Mouse (Mus musculus) large intestine, adult 2 months (tissue): ENCODE measurements at regions not wholly inside any gene's neighbourhood (a gene's known extent, or its start where the extent isn't known, plus 50 kb on each side); places are given as distances from the start of the nearest gene placed in this dataset.

Experiments used
- DNase-seq: peaks from one replicate; pipeline ENCODE4 v3.0.0-alpha.2; 2012; ENCODE audit warnings: low read depth, low spot score
- WGBS: fragments of 180-500 bp; shearing (Covaris S2); methylation state at CpG from one replicate; pipeline ENCODE4 v1.1.7; 2018; 5-methylcytosine and 5-hydroxymethylcytosine counted together

- 26% methylated on average over 1 of the region's 1 CpGs for WGBS
- no peak for DNase-seq
Measured at GRCm38 (mm10) chr1:35415646-35416045, 565.9 kb downstream of the Plekhb2 start.

- 63% methylated on average over 8 of the region's 8 CpGs for WGBS
- DNase-seq = no peak
Measured at GRCm38 (mm10) chr1:35428126-35428840, 578.5 kb downstream of the Plekhb2 start.

- 73% methylated on average over 1 of the region's 1 CpGs for WGBS
- DNase-seq = no peak
Measured at GRCm38 (mm10) chr1:35429471-35429870, 579.7 kb downstream of the Plekhb2 start.

- DNase-seq = no peak
- 80% methylated on average over 3 of the region's 3 CpGs for WGBS
Measured at GRCm38 (mm10) chr1:35435721-35436120, 585.9 kb downstream of the Plekhb2 start.

GRCm38 (mm10) chr1:35447345-35447744, 597.6 kb downstream of the Plekhb2 start:
- DNase-seq = no peak

- DNase-seq = no peak
- WGBS = 30% methylated on average over 19 of the region's 19 CpGs
Measured at GRCm38 (mm10) chr1:35452441-35453107, 602.8 kb downstream of the Plekhb2 start.

GRCm38 (mm10) chr1:35457591-35457990, 607.8 kb downstream of the Plekhb2 start:
- DNase-seq = no peak
- WGBS = 80% methylated on average over 9 of the region's 9 CpGs

- WGBS = 37% methylated on average over 3 of the region's 3 CpGs
- DNase-seq = no peak
Measured at GRCm38 (mm10) chr1:35465081-35465480, 603.1 kb upstream of the Hs6st1 start.

GRCm38 (mm10) chr1:35469185-35469753, 598.9 kb upstream of the Hs6st1 start:
- 76% methylated on average over 4 of the region's 4 CpGs for WGBS
- DNase-seq = no peak

- no peak for DNase-seq
- WGBS = 79% methylated on average over 1 of the region's 1 CpGs
Measured at GRCm38 (mm10) chr1:35478262-35478661, 589.9 kb upstream of the Hs6st1 start.

GRCm38 (mm10) chr1:35495963-35496362, 572.2 kb upstream of the Hs6st1 start:
- no peak for DNase-seq
- 28% methylated on average over 5 of the region's 5 CpGs for WGBS

GRCm38 (mm10) chr1:35522951-35523350, 545.2 kb upstream of the Hs6st1 start:
- no peak for DNase-seq
- WGBS = 38% methylated on average over 5 of the region's 5 CpGs

GRCm38 (mm10) chr1:35523790-35524362, 544.3 kb upstream of the Hs6st1 start:
- peak; percentile 53 for DNase-seq
- WGBS = 18% methylated on average over 2 of the region's 2 CpGs

GRCm38 (mm10) chr1:35524788-35525187, 543.4 kb upstream of the Hs6st1 start:
- WGBS = 50% methylated on average over 5 of the region's 5 CpGs

GRCm38 (mm10) chr1:35527750-35528476, 540.3 kb upstream of the Hs6st1 start:
- 66% methylated on average over 12 of the region's 12 CpGs for WGBS
- DNase-seq = no peak

More at GRCm38 (mm10) chr1:35524788-35525187, 543.4 kb upstream of the Hs6st1 start:
- no peak for DNase-seq

GRCm38 (mm10) chr1:35535470-35535869, 532.7 kb upstream of the Hs6st1 start:
- DNase-seq = no peak

- no peak for DNase-seq
- WGBS = 81% methylated on average over 5 of the region's 5 CpGs
Measured at GRCm38 (mm10) chr1:35536276-35536675, 531.9 kb upstream of the Hs6st1 start.

- DNase-seq = no peak
- WGBS = 38% methylated on average over 3 of the region's 3 CpGs
Measured at GRCm38 (mm10) chr1:35548845-35549244, 519.4 kb upstream of the Hs6st1 start.

GRCm38 (mm10) chr1:35551503-35551902, 516.7 kb upstream of the Hs6st1 start:
- WGBS = 94% methylated on average over 1 of the region's 1 CpGs
- DNase-seq = no peak

- WGBS = 91% methylated on average over 4 of the region's 4 CpGs
- DNase-seq = no peak
Measured at GRCm38 (mm10) chr1:35562786-35563185, 505.4 kb upstream of the Hs6st1 start.
